Mouse (Mus musculus) layer of hippocampus, postnatal 25 days (tissue): ENCODE measurements at regions not wholly inside any gene's neighbourhood (a gene's known extent, or its start where the extent isn't known, plus 50 kb on each side); places are given as distances from the start of the nearest gene placed in this dataset.

Source experiments
- DNase-seq, 2 experiments: peaks; one replicate each; pipeline ENCODE4 v3.0.0; 2022; ENCODE audit warnings: mixed read lengths in 2 of 2, low spot score in 1 of 2; ENCODE audit errors: extremely low spot score in 1 of 2

DNA sequence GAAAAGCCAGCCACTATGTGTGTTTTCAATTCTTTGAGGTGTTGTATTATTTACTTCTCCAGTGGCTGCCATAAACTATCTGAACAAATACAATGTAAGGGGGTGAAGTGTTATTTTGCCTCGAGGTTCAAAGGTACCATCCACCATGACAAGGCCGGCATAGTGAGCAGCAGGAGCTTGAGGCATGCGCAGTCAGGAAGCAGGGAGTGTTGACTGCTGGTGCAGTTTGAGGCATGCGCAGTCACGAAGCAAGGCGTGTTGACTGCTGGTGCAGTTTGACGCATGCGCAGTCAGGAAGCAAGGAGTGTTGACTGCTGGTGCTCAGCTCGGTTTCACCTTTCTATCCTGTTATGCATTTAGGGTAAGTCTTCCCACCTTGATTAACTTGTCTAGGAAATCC, 184.9 kb upstream of the Eci2 start:
- no peak for DNase-seq

DNA sequence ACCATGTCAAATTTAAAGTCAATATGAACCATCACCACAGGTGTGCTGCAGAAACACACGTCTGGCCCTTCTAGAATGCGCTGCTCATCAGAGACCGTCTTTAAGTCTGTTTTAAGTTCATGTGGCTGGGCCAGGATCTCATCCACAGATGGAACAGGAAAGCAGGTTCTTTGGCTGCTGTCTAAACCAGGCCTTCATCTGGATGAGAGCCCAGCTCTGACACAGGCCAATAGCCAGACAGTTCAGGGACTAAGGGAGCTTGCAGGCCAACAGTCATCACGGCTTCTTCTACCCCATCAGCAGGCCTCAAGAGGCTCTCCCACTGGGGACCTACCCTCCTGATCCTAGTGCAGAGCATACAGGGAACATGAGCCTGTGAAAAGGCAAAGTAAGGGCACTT, 185.4 kb upstream of the Eci2 start:
- DNase-seq = no peak

DNA sequence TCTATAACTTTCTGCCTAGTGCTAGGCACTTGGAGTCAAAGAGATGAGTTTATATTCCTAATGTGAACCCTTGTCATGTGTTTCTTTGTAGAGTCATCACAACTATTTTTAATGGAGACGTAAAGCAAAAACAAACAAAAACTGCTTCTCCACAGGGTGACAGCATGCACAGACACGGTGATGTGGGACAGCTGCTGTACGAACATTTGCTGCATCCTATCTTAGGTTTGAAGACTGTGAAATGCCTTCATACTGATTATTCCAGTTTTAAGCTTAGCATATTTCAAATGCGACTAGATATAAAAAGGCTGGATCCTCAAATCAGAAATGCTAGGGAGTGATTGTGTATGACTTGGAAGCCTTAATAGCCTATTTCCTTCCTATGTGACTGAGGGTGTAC, 187.3 kb upstream of the Eci2 start:
- DNase-seq = no peak

DNA sequence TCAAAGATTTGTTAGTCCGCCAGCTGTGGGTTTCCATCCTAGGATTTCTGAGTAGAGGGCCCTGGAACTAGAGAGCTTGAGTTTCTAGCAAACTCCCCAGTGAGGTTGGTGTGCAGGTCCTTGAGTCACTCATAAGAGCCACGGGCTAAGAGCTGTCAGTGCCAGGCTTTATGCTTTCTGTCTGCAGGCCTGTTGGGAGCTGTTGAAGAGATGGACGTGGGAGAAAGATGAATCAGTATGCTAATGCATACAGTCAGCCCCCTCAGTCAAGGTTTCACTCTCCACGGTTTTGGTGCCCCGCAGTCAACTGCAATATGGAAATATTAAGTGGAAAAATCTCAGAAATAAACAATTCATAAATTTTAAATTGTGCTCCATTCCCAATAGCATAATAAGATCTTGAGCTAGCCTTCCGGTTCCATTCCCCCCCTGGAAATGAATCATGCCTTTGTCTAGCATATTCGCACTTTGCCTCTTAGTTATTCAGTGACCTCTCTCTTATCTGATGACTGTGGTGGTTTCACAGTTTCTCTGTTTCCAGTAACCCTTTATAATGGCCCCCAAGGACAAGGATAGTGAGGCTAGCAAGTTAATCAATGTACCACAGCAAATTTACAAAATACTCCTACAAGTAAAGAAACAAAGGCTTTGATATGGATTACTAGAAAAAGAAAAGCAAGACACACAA, 199.4 kb upstream of the Eci2 start:
- no peak for DNase-seq

DNA sequence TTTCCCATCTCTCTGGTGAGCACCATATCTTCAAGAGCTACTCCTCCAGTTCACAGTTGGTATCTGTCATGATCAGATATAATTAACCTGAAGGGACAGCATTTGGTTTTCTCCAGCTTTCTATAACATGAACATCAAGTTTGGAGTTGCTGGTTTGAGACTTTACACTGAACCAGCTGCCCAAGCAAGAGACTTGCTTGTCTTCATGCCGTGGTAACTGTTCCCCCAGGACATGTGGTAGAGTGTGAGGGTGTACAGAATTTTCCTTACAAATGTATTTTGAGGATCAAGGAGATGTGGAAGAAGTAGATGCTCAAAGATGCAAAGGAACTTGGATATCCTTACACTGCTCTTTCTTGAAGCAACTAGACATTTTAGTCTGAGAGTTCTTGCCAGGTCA, 200.0 kb upstream of the Eci2 start:
- no peak for DNase-seq

DNA sequence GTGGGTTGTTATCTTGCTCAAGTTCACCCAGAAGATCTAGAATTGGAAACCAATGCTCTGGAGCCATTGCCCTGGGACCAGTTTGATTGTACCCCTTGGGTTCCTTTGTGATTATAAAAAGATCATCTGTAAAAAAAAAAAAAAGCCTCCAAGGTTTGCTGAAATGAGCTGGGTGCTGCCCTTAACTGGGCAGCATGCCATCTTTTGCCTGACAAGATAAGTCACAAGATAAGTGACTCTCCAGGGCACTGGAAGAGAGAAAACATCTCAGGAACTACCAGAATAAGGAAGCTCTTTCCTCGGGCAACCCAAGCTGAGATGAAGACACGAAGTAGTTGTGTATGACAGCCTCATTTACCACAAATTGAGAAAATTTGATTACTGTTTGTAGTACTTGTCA, 202.7 kb upstream of the Eci2 start:
- DNase-seq = no peak

DNA sequence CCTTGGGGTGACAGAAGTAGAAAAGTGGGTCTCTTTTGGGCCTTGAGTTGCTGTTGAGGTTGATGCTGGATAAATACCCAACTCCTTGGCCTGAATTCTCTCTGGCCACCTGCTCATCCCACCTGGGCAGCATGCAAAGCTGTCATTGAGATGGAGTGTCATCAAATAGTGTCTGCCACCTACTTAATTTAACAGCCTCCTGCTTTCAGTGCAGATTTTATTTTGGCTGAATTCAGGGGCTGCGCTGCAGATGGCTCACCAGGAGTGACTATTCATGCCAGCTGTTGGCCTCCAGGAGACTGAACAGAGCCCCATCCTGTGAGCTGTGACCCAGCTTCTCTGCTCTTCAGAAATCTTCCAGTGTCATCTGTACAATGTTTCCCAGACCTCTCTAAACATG, 206.7 kb upstream of the Eci2 start:
- DNase-seq = no peak

DNA sequence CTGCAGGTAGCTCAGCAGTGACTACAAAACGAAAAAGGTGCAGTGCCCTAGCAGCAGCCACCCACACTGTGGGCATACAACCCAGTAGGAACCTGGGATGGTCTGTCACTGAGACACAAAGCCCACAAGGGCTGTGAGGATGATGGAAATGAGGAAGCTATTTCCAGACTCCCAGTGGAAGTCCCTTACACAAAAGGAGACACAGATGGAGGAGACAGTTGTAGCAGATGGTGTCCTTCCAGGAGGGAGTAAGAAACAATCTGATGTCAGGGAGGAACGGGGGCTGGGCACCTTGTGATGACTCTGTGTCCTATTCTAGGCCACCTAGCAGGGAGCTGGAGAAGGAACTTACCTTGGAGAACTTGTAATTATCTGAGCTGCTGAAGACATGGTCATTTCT, 214.5 kb upstream of the Eci2 start:
- peak; percentile 10 to 15 for DNase-seq

DNA sequence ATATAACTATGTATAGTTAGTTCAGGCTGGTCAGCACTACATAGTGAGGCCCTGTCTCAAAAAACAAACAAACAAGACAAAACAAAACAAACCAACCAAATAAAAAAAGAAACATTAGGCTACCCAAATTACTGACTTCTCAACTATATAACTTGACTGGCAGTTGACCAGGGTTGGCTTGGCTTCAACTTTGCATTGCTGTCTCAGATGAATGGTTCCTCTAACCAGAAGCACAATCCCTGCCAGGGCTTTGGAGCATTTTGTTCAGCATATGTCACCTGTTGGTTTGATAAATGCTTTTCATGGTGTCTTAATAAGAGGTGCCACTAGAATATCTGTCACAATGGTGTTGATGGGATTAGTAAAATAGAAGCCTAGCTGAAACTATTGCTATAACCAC, 217.1 kb upstream of the Eci2 start:
- DNase-seq = no peak

DNA sequence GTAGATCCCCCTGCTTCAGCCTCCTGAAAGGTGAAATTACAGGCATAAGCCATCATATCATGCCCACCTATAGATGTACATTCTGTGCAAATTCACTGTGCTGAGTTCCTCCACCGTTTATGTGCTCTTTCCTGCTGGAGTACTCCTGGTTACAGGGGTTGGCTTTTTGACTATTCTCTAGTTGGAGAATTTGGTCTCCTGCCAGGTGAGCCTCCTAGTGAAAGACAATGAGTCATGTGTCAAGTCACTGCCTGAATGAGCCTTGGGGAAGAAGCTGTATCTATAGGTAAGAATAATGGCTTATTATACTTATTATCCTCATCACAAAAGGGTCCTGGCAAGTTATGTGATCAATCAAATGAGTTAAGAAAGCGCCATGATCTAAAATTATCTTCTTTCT, 230.5 kb upstream of the Eci2 start:
- no peak for DNase-seq

DNA sequence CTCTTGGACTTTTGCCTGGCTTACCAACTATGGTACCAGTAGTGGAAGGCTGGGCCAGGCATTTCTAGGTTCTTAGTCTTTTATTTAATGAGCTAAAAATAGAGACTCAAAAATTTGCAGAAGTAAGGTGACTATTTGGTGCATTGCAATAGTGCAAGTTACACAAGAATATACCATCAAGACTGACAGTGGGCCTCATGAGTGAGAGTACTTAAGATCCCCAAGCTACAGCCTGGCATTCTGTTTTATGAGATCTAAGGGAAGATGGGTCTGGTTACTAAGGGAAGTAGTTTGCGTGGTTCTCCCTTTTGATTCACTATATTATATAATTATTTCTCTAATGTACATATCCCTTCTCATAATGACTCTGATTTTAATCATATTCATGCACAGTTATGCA, 231.8 kb upstream of the Eci2 start:
- DNase-seq = no peak

DNA sequence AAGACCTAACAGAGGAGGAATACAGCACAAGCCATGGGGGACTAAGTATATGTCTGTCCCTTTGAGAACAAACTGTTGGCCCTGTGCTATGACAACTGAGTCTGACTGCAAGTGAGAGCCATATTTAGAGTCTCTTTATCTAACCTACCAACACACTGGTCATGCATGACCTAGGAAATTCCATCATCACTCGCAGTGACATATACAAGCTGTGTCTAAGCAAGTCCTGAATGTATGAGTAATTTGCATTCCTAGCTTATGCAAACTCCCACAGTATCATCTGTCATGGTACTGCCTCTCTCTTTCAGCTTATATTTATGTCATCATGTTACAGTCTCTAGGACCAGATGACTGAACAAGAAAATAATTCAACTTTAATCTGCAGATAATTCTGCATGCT, 257.1 kb upstream of the Eci2 start:
- no peak for DNase-seq

DNA sequence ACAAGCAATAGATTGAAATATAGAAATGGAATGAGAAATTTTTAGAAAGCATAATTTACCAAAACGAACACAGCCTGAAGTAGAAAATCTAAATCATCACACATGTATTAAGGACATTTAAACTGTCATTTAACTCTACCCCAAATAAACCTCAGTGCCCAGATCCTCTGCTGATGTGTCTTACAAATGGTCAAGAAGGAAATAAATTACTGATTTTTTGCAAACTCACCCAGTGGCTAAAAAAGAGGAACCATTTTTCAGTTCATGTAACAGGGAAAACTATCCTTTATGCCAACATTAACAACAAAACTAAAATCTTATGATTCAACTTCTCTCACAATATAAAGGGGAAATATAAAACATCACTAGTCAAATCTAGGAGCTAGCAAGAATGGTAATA, 275.2 kb upstream of the Eci2 start:
- DNase-seq = no peak

DNA sequence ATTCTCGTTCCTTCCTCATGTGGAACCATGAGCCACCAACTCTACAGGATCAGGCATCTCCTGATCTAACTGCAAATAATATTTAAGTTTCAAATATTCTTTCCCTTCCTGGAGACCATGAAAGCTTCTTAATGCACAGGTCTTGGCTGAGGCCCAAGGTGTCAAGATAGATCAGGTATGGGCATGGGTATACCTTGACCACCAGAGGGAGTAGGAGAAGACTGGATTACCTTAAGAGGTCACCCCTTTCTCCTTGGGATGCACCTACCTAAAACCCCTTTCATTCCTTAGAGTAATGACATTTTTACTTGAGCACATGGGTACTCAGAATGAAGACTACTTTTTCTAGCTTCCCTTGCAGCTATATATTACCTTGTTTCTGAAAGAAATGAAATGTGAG, 289.9 kb upstream of the Eci2 start:
- DNase-seq = no peak

DNA sequence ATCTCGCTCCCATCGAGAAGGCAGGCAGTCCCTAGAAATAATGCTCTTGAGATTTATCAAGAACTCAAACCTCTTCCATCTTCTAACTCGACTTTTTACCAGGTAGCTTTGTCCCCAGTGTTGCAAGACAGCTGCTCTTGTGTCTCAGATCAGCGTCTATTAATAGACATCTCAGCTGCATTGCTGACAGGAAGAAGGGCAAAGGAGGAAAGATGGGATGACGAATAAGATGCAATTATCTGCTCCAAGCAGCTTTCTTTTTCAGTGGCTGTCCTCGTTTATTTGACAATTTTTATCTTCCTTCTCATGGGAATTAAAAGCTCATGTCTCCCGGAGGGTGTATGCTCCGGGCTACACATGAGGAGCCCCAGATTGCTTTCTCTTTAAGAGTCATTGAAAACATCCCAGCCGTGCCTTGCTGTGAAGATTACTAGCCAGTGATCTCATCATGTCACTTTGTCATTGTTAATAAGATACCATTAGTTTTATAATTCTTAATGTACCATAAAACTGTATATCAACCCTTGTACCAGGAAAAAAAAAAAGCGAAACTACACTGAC, 299.9 kb upstream of the Eci2 start:
- DNase-seq = no peak

DNA sequence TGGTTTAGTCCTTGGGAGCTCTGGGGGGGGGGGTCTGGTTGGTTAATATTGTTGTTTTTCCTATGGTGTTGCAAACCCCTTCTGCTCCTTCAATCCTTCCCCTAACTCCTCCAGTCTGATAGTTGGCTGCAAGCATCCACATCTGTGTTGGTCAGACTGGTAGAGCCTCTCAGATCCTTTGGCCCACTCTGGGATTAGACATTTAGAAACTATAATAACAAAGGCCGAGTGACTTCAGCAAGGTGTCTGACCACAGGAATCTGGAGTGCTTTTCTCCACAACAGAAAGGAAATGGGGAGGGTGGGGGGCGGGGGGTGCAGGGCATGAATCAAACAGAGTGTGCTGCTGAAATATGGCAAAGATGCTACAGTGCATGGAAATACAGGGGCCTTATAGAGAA, 301.4 kb upstream of the Eci2 start:
- DNase-seq = no peak

DNA sequence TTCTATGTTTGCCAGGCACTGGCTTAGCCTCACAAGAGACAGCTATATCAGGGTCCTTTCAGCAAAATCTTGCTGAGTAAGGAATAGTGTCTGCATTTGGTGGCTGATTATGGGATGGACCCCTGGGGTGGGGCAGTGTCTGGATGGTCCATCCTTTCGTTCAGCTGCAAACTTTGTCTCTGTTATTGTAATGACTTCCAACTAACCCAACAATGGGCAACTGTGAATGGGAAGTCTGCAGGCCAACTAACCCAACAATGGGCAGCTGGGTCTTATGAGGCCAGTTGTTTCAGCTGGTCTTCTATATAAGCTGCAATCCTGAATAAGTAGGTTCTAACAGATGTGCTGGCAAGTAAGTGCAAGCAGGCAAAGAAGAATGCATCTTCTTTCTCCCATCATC, 304.0 kb upstream of the Eci2 start:
- DNase-seq = no peak

DNA sequence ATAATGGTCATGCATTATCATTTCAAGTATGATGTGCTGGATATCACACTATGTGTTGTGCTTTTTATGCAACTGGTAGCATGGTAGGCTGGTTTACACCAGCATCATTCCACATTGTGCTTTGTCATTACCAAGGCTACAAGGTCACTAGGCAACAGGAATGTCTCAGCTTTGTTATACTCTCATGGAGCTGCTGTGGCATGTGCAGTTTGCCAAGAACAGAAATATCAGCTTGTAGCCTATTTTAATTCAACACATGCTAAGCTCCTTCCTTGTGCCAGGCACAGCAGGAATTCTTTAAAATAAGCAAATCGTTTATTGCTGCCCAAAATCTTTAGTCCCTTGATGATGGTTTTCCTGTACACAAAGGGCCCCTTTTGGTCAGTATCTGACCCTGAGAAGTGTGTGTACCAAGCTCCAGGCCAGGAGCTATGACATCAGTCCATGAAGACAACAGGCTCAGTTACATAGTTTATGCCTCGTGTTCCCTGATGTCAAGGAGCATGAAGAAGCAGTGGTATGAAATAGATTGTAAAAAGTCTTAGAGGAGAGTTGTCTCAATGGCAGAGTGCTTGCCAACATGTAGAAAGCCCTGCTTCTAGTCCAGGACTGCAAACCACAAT, 314.0 kb upstream of the Cdyl start:
- no peak for DNase-seq

DNA sequence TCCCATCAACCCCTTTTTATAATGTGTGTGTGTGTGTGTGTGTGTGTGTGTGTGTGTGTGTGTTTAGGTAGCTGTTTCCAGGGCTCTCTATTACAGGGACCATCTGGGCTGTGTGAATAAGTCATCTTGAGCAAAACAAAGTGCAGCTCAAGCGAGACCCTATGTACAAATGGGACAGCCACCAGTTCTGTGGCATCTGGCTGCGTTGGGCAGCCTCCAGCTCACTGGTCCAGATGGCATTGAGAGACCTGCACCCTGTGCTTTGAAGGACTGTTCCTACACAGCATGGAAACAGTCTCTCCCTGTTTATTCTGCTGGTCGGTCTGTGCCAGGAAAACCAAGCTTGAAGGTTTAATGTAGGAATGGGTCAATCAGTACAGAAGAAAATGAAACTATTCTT, 311.4 kb upstream of the Cdyl start:
- DNase-seq = no peak

DNA sequence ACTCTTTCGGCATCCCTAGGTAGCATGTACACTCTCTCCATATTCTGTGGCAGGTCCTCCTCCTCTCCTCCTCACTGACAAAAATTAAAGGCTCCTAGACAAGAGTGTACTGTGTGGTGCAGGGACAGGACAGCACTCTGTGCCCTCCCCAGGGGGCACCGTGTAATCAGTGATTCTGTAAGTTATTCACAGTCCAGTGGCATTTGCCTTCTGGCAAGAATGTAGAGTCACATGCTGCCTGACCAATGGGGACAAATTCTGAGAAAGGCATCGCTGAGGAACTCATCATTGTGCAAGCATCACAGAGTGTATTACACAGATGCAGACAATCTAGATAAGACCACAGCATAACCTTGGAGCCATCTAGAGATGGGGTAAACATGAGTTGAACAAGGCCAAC, 300.3 kb upstream of the Cdyl start:
- DNase-seq = no peak

DNA sequence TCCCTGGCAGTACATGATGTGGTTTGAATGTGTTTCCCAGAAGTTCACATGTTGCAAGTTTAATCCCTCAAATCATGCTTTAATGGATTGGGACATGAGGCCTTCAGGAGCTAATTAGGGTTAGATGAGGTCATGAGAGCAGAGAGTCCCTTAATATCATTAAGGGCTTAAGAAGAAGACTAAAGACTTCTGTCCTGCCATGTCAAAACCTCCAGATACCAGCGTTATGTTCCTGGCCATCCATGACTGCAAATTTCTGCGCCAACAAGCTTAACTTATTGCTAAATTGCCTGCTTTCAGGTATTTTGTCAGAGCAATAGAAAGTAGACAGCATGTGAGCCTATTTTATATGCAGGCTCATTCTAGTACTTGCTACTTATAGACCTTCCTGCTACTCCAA, 282.1 kb upstream of the Cdyl start:
- no peak for DNase-seq

DNA sequence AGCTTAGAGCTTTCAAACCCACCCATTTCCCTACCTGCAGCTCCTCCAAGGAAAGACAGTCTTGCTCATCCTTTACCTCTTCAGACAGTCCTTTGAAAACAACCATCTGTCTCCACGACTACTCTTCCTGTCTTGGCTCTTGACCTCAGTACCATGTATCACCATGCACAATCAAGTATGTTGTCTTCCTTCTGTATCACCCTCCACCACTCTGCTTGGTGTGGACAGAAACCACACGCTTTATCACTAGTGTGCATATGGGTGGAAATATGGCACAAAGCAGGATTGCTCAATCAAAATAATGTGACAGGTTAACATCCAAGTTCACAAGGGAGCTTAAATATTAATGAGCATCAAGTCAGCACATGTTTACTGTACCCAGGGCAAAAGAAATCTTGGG, 280.1 kb upstream of the Cdyl start:
- DNase-seq = no peak
